Mouse (Mus musculus): ENCODE measurements at regions not wholly inside any gene's neighbourhood (a gene's known extent, or its start where the extent isn't known, plus 50 kb on each side); places are given as distances from the start of the nearest gene placed in this dataset. TPM values are rescaled to one million over a fixed set of nuclear protein-coding genes. Genes with fewer than 3 reads are reported as not detected.

DNA sequence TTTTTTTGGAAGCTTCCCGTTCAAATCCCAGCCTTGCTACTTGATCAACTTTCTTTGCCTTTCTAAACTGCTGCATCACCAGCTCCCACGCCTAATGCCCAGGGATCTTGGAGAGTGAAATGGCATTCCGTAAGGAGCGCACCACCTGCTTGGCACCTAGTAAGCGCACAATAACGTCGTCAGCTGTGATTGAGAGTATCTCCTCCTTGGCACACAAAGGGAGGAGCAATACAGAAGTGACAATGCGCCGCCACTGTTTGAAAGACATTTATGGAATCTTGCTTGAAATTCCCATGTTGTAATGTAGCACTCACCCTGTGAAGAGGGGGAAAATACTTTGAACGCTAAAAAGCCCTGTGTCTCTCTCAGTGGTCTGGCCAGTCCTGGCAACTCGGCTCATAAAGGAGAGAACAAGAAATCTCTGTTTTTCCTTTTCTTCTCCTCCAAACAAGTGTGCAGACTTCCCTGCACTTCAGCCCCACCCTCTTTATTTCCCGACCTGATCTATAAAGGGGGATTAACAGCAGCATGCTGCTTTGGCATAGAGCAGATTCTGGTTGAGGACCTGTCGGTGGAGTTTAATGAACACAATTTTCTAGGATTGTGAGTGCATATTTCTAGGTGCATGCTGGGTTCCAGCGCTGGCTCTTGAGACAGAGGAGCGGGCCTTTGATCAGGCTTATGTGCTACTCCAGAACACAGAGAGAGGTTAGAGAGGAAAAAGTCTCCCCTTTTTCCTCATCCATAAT, 155.7 kb upstream of the Tmem161b start:
- Histone ChIP-seq H3K9ac (no peak overlapping the region), H3K27me3 (no peaks in the 10 kb centered on the region), H3K36me3 (no peaks in the 10 kb centered on the region), H3K9me3 (no peaks in the 10 kb centered on the region), H3K4me1 (no peaks in the 10 kb centered on the region), H3K27ac (no peak overlapping the region), H3K4me3 (no peak overlapping the region), H3K4me2 (no peak overlapping the region)
- 63% methylated on average over 15 of the region's 15 CpGs for WGBS
- no peak for ATAC-seq (ENCODE audit: insufficient number of reproducible peaks, insufficient read depth, low FRiP score, low TSS enrichment, low read depth)

DNA sequence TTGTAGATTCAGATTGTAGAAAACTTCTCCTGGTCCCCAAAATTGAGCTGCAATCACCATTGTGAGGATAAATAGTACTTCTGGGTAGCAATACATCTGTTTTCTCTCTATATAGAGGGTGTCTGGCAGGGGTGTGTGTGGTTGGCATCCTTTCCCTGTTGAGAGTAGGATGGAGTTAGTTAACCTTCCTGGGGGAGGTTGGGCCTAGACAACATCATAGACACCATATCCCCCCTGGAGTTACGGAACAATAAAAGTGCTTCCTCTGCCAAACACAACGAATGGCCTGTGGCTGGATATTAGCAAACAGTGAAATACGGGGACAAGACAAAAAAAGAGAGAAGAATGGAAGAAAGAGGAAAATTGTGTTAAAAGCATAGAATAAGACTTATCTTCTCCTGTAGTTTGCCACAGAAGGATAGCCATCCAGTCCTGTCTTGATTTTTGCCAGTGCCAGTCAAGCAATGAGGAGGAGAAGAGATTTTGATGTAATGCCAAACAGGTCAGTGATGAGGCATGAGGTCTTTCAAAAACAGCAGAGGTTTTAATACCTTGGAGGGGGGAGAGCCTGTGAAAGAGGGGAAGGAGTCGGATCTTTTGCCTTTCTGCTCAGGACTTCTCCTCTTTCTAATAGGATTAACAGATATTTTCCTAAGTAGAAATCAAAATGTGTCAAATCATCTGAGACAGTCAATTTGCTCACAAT, 155.0 kb upstream of the Tmem161b start:
- WGBS, result 59% methylated on average over 4 of the region's 4 CpGs
- Histone ChIP-seq H3K27me3 (no peaks in the 10 kb centered on the region), H3K4me1 (no peaks in the 10 kb centered on the region), H3K27ac (no peak overlapping the region), H3K36me3 (no peaks in the 10 kb centered on the region), H3K4me2 (no peak overlapping the region), H3K9ac (no peak overlapping the region), H3K9me3 (no peaks in the 10 kb centered on the region), H3K4me3 (no peak overlapping the region)
- no peak for ATAC-seq (ENCODE audit: insufficient number of reproducible peaks, insufficient read depth, low FRiP score, low TSS enrichment, low read depth)

DNA sequence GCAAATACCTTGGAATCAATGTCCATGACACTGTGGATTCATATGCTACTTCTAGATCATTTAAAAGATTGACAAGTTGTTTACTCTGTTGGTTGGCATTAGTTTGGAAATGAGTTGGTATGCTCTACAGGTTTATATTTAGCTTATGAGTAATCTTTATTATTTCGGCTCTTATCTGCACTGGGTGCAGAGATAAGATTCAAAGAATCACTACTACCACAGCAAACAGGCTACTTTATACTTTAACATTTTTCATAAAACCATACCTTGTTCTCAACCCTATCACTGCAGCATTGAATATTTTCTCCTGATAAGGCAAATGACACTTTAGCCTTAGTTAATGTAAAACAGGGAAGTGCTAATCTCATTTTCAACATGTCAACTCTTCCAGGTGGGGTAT, 153.7 kb upstream of the Tmem161b start:
- no peak overlapping the region for H3K4me3 ChIP-seq
- H3K9me3 ChIP-seq, result no peaks in the 10 kb centered on the region
- H3K4me1 ChIP-seq, result no peaks in the 10 kb centered on the region
- no peak for ATAC-seq (ENCODE audit: insufficient number of reproducible peaks, insufficient read depth, low FRiP score, low TSS enrichment, low read depth)
- no peak overlapping the region for H3K4me2 ChIP-seq
- WGBS, result 86% methylated on average over 1 of the region's 1 CpGs
- no peaks in the 10 kb centered on the region for H3K36me3 ChIP-seq
- no peaks in the 10 kb centered on the region for H3K27me3 ChIP-seq
- H3K9ac ChIP-seq, result no peak overlapping the region
- no peak overlapping the region for H3K27ac ChIP-seq

MicroRNA genes in the stretch of these regions (microRNA counts, 519-probe panel; counts per million panel counts)
- microRNA mmu-miR-9, result 4,198 counts per million, percentile 89 among the panel's probes with 10 or more counts

Small RNA genes in the stretch of these regions (microRNA-seq; reads per million reads assigned to microRNA genes)
- gene Mir9-2, result not detected

Data from embryonic facial prominence, embryonic 13.5 days (tissue).